Mouse (Mus musculus) spleen, adult 2 months (tissue): ENCODE results near the gene Dnali1. TPM values are rescaled to one million over a fixed set of nuclear protein-coding genes. Genes with fewer than 3 reads are reported as not detected.
A peak's percentile ranks its signal among the peaks of the same experiment; 100 is the strongest.

Experiments
- DNase-seq, 2 experiments: peaks; one replicate each; pipeline versions ENCODE4 v3.0.0 to v3.0.0-alpha.2; 2012 to 2021; ENCODE audit warnings: low spot score in 2 of 2, low read depth in 1 of 2
- H3K27ac ChIP-seq: fragments of 200-500 bp; 2 replicates; pipeline ENCODE4 v1.5.1; 2012; ENCODE audit warnings: low read length, inconsistent platforms; ENCODE audit not compliant: insufficient read depth
- H3K27me3 ChIP-seq: fragments of 200-500 bp; 2 replicates; pipeline ENCODE4 v1.6.1; 2012; ENCODE audit warnings: mild to moderate bottlenecking, moderate library complexity, low read length, inconsistent platforms; ENCODE audit not compliant: control insufficient read depth, insufficient read depth
- H3K36me3 ChIP-seq: fragments of 200-500 bp; 2 replicates; pipeline ENCODE4 v1.6.1; 2012; ENCODE audit warnings: mild to moderate bottlenecking, low read length, inconsistent platforms; ENCODE audit not compliant: control insufficient read depth, insufficient read depth
- H3K4me1 ChIP-seq: fragments of 200-500 bp; 2 replicates; pipeline ENCODE4 v1.6.1; 2011; ENCODE audit warnings: inconsistent platforms; ENCODE audit not compliant: control insufficient read depth, insufficient read depth, insufficient read length
- H3K4me3 ChIP-seq: fragments of 200-500 bp; 2 replicates; pipeline ENCODE4 v1.5.1; 2011; ENCODE audit warnings: mild to moderate bottlenecking, inconsistent platforms; ENCODE audit not compliant: insufficient read depth, insufficient read length; ENCODE audit errors: extremely low read depth
- CTCF ChIP-seq: fragments of 200-500 bp; IDR thresholded peaks from 2 replicates; pipeline ENCODE4 v1.5.1; 2011; ENCODE audit warnings: mild to moderate bottlenecking, inconsistent platforms; ENCODE audit not compliant: insufficient read depth, insufficient read length, insufficient replicate concordance; ENCODE audit errors: extremely low read depth
- POLR2A ChIP-seq: fragments of 200-500 bp; IDR thresholded peaks from 2 replicates; pipeline ENCODE4 v1.6.1; 2011; ENCODE audit warnings: low read depth, low read length, inconsistent platforms
- WGBS: fragments of 180-500 bp; shearing (Covaris S2); methylation state at CpG from one replicate; pipeline ENCODE4 v1.1.7; 2018; 5-methylcytosine and 5-hydroxymethylcytosine counted together
- polyA plus RNA-seq: library from polyadenylated mRNA; depleted of rRNA; stranded (reverse); fragments of >200 nt; gene quantifications from 2 replicates; pipeline ENCODE4 v1.2.3, GENCODE M21; 2012

Dnali1 gene
- polyA plus RNA-seq, 1 experiment, result not detected

DNA sequence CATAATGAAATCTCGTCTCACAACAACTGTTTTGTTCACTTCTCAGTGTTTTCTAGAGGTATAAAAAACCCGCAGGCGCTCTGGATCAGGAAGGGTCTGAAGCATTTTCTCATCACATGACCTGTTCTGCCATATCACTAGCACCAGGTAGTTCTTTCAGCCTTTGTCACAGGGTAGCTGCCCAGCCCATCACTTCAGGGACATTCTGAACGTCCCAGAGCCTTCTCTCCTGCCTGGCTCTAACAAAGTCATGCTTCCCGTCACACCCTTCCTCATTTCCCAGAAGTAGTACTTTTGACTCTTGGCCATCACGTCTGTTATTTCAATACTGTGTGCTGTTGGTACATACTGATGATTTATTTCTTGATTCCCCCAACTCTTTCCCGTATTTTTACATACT lies 21.0 kb downstream of the Dnali1 start:
- Histone ChIP-seq H3K27me3 (no peaks in the 10 kb centered on the region), H3K27ac (no peak overlapping the region), H3K4me3 (no peak overlapping the region), H3K4me1 (no peaks in the 10 kb centered on the region), H3K36me3 (peaks cover 58% of the 10 kb centered on the region)
- TF ChIP-seq POLR2A (no peak), CTCF (no peak)
- 90% methylated on average over 7 of the region's 7 CpGs for WGBS
- DNase-seq, result no peak

DNA sequence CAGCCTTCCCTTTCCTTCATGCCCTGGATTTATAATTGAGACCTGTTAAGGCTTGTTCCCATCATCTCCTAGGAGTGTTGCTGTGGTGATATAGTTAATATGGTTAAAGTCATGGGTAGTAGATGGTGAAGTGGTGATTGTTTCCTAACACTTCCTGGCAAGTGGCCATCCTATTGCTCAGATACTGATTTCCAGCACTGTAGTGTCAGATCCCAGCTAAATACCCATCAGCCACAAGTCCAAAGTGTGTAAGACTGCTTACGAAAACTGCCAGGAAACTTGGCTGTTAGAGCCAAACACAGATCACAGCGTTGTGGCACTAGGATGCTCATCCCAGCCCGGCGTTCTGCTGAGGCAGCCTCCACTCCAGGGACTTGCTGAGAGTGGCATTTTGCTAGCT lies 31.2 kb downstream of the Dnali1 start:
- WGBS, result 93% methylated on average over 4 of the region's 4 CpGs
- DNase-seq, result no peak

DNA sequence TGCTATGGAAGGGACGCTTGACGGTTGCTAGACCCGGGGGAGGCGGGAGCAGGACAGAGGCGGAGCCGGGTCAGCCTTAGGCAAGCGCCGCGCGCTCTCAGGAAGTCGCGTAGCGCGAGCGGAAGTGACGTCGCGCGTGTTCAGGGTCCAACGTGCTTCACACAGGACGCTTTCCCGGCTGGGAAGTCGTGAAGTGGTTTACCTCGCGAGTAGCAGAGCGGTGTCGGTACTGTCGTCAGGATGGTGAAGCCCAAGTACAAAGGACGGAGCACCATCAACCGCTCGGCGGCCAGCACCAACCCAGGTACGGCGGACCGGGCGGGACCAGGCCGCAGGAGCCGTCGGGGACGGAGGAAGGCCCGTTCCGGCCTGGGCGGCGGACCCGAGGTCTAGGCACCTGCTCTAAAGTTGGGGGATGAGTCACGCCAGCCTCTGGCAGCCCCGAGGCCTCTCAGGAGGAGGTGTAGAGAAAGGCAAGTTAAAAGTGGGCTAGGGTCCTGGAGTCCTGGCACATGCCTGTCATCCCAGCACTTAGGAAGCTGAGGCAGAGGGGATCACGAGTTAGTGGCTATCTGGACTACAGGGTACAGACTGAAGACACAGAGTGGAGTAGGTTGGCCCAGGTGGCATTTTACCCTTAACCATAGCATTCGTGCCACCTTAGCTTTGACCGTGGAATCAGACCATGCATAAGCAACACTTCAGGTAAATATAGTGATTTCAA lies 35.5 kb downstream of the Dnali1 start:
- Histone ChIP-seq H3K27me3 (no peaks in the 10 kb centered on the region), H3K27ac (peak overlapping the region; percentile 49; the same call in 1 of the 2 replicates), H3K4me1 (no peaks in the 10 kb centered on the region), H3K4me3 (peak overlapping the region; percentile 95), H3K36me3 (peaks cover 4% of the 10 kb centered on the region; the same call in 1 of the 2 replicates)
- under 1% methylated on average over 50 of the region's 50 CpGs for WGBS
- peak; percentile 83 to 89 for DNase-seq
- TF ChIP-seq POLR2A (peak; percentile 72), CTCF (no peak)

More for the DNA sequence above, 31.2 kb downstream of the Dnali1 start:
- no peak for TF ChIP-seq POLR2A
- TF ChIP-seq CTCF, result no peak
- Histone ChIP-seq H3K4me3 (no peak overlapping the region), H3K4me1 (no peaks in the 10 kb centered on the region), H3K27me3 (no peaks in the 10 kb centered on the region), H3K27ac (no peak overlapping the region), H3K36me3 (peaks cover 10% of the 10 kb centered on the region)

DNA sequence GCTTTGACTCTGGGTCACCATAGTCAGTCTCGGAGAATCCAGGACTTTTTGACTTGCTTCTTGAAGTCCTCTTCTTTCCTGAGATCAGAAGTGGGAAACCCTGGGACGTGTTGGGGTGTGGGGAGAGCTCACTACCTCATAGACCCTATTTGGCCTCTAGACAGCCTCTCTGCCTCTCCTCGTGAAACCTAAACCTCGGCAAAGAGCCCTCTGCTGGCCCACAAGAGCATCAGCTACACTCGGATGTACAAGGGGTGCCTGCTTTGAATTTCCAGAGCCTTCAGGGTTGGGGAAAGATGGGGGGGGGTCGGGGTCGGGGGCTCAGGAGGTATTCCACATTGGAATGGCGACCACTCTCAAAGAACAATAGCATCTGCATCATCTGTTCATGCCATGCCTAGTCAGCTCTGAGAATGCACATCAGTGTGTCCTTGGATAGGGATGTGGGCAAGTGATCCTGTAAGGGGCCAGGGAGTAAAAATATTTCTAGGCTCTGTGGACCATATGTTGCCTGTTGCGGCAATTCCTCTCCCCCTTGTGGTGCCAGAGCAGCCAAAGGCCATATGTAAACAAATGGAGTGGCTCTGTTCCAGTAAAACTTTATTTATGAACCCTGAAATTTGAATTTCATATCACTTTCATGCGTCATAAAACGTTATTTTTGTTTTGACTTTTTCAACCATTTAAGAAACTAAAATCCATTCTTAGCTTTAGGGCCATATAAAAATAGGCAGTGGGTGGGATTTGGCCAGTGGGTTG lies 44.5 kb downstream of the Dnali1 start:
- Histone ChIP-seq H3K4me3 (no peak overlapping the region), H3K27me3 (no peaks in the 10 kb centered on the region), H3K4me1 (no peaks in the 10 kb centered on the region), H3K27ac (no peak overlapping the region), H3K36me3 (no peaks in the 10 kb centered on the region)
- no peak for TF ChIP-seq POLR2A
- TF ChIP-seq CTCF, result no peak
- no peak for DNase-seq
- WGBS, result 35% methylated on average over 11 of the region's 11 CpGs

DNA sequence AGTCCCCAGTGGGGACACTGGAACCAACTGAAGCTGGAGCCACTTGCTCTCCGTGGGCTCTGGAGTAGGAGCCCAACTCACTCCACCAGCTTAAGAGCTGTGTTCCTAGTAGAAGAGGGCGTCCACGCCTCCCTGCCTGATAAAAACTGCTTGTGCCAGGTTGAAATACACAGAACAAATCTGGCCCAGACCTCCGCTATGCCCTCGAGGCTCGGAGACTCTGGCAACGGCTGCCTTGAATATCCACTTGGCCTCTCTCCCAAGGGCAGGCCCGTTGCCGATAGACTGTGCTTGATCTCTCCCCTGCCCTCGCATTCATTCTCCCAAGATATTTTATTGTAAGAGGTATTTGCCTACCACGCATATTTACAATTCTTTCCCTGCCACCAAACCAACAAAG lies 48.1 kb downstream of the Dnali1 start:
- Histone ChIP-seq H3K36me3 (no peaks in the 10 kb centered on the region), H3K27me3 (no peaks in the 10 kb centered on the region), H3K4me3 (no peak overlapping the region), H3K4me1 (no peaks in the 10 kb centered on the region), H3K27ac (no peak overlapping the region)
- TF ChIP-seq CTCF (no peak), POLR2A (no peak)
- 89% methylated on average over 11 of the region's 11 CpGs for WGBS
- no peak for DNase-seq

GRCm38 (mm10) chr4:125015806-125016635 lies 49.5 kb downstream of the Dnali1 start, which contains the start of gene Gnl2:
Gnl2 (plus strand) TSS chr4:125016585.
- WGBS, result 57% methylated on average over 10 of the region's 10 CpGs
- no peak within 1 kb of the TSS for H3K27ac ChIP-seq
- no peaks in the 10 kb centered on the region for H3K4me1 ChIP-seq
- no peaks in the 10 kb centered on the region for H3K36me3 ChIP-seq
- DNase-seq, result no peak
- TF ChIP-seq POLR2A, result no peak
- TF ChIP-seq CTCF, result no peak
- H3K4me3 ChIP-seq, result no peak within 1 kb of the TSS
- no peaks in the 10 kb centered on the region for H3K27me3 ChIP-seq
